Mouse (Mus musculus): ENCODE measurements around the gene Htr1f.

GRCm38 (mm10) chr16:65129391-65129790 is 23.7 kb upstream of the Htr1f start:
- TF ChIP-seq CTCF (IDR thresholded peaks at IDR 0.05; ENCODE audit: borderline replicate concordance, insufficient read depth, low read depth, low read length), result no peak
- TF ChIP-seq POLR2A (IDR thresholded peaks at IDR 0.05; ENCODE audit: borderline replicate concordance, insufficient read depth, low read length), result no peak

Data from cerebellum, adult 2 months (tissue).